Mouse (Mus musculus): ENCODE results near the gene Adcy2.

Gene Adcy2

DNA sequence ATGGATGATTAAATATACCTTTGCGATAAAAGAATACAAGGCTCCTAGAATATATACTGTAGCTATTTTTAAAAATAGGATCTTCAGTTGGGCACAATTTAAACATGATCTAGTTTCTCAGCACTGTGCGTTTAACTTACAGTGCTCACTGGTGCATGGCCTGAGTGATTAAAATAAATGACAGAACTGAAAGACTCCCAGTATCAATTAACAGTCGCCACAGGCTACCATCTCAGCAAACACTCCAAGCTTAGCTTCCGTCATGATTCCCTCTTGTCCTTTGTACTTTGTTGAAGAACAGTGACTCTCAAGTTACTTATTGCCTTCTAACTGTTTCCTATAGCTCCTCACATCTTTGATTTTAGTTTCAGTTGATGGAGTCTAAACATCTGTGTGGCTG is 170.9 kb downstream of the Adcy2 start:
- no peak for DNase-seq (ENCODE audit: low read depth, low spot score)

DNA sequence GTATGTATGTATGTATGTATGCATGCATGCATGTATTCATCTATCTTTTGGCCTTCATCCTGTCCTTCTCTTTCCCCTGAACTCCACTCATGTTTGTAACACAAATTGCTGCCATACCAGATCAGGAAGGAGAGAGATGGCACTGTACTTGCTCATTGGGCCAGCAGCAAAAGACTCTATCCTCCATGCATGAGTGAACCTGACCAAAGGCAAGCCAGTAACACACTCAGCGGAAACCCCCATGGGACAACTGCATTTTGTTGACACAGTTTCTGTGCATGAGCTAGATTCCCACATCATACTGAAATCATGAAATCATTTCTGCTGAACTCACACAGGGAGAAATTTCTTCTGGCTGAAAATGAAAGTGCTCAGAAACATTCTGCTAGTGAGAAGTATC is 172.9 kb downstream of the Adcy2 start:
- no peak for DNase-seq (ENCODE audit: low read depth, low spot score)

GRCm38 (mm10) chr13:68820858-68821579 is 178.3 kb downstream of the Adcy2 start:
- no peak for DNase-seq (ENCODE audit: low read depth, low spot score)

DNA sequence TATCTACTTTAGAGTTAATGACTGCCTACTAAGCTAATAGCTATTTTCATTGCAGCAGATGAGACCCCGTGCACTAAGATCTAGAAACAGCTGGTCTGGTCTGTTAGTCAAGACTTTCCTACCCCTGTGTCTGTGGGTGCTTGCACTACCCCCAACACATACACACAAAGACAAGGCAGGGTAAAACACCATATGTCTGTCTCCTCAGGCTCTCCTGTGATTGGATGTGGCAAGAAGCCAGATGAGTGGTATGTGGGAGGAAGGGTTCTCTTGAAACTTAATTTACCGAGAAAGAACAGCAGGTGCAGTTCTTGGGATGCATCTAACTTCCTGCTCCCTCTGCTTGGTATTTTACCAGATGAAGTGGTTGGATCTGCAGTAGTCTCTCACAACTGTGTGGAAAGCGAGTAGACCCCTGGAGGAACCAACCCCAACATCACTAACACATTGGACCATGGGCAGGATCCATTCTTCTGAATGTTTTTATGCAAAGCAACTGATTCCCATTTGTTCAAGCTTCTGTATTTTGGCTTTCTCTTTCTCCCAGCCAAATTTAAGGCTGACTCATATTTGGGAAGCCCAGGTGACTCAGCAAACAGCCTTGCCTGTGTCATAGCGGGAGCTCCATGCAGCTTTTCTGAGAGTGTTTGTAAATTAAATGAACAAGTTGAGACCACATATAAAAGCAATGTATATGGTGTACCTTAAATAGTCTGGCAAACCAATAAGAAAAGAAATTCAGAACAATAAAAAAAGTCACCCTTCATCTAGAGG is 183.4 kb downstream of the Adcy2 start:
- DNase-seq (ENCODE audit: low read depth, low spot score) = no peak

DNA sequence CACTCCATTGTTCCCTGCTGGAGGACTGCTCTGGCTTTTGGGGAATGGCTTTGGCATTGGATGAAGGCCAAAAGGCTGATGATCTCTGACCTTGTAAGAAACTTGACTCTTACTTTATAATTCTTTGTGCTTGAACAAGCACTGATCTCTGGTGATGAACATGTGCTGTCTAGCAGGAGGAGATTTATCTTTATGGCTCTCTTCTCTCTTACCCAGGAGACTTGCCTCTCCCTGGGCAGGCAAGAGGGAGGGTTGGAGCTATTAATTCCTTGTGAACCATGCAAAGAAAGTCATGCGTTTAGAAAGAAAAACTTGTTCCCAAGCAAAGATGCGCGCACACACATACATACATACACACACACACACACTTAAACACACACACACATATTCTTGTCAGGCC is 188.2 kb downstream of the Adcy2 start:
- no peak for DNase-seq (ENCODE audit: low read depth, low spot score)

DNA sequence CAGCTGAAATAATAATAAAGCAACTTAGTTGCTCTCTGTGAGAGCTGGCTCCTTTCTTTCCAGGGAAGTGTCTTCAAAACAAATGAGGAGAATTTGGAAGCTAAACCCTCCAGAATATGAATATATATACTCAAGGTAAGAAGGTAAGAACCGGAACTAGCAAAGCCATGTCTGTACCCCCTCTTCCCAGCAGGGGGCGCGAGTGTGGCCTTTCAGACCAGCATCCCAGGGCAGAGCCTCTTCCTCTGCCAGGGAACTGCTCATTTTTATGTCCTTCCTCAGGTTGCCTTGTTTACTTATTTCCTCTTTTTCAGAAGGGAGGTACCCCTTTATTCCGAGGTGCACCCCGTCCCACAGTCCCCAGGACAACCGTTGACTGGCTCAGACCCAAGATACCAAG is 199.6 kb downstream of the Adcy2 start:
- DNase-seq (ENCODE audit: low read depth, low spot score) = no peak

DNA sequence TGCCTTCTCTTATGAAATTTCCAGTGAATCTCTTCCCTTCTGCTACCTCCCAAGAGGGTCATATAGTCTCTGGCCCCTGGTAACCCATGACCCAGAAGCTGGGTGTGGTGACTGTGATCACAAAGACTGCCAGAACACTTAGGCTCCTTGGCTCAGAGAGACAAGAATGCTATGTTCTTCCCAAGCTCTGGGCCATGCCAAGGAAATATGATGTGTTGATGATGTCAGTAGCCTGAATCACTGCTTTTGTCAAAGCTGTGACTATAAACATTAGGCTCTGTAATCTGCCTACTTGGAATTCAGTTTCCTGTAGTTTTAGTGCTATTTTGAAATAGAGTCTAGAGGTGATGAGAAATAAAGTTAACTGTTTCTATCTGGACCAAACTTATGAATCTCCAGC is 206.1 kb downstream of the Adcy2 start:
- DNase-seq (ENCODE audit: low read depth, low spot score) = no peak

- DNase-seq (ENCODE audit: low read depth, low spot score) = no peak
Observed at GRCm38 (mm10) chr13:68787286-68788061, 211.9 kb downstream of the Adcy2 start.

DNA sequence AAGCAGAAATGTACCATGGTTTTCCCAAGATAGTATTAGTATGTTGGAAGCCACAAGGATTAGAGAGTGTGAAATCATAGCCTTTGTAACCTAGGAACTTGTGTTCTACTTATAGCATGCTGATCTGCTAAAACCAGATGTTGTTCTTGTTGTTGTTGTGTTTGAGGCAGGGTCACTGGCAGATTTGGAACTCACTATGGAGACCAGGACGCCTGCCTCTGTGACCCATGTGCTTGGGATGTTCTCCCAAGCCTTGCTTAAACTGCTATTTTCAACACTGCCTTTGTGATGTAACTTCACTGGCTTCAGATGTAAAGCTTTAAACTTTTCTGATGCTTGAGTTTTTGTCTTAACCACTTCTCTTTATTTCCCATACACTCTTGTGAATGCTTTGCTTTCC is 216.2 kb downstream of the Adcy2 start:
- no peak for DNase-seq (ENCODE audit: low read depth, low spot score)

GRCm38 (mm10) chr13:68778011-68778672 is 221.2 kb downstream of the Adcy2 start:
- DNase-seq (ENCODE audit: low read depth, low spot score) = no peak

- no peak for DNase-seq (ENCODE audit: low read depth, low spot score)
Observed at GRCm38 (mm10) chr13:68773599-68774211, 225.6 kb downstream of the Adcy2 start.

- no peak for DNase-seq (ENCODE audit: low read depth, low spot score)
Observed at GRCm38 (mm10) chr13:68768588-68768987, 230.8 kb downstream of the Adcy2 start.

GRCm38 (mm10) chr13:68765896-68766578 is 233.3 kb downstream of the Adcy2 start:
- DNase-seq (ENCODE audit: low read depth, low spot score) = no peak

DNA sequence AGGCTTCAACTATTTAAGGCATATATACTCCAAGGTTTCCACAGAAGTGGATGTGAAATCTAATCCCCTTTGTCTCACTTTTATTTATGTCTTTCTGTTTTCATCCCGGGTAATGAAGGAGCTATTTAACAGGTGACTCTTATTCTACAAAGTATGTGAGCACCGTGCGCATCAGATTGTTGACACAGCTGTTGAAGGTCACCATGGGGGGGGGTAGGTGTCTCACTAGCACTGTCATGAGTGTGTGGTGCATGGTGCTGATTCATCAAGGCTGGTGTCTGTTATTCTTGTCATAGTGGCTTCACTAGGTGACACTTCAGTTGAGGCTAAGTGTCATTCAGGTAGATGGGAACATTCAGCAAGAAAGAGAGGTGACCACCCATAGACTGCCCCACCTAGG is 234.7 kb downstream of the Adcy2 start:
- DNase-seq (ENCODE audit: low read depth, low spot score) = no peak

DNA sequence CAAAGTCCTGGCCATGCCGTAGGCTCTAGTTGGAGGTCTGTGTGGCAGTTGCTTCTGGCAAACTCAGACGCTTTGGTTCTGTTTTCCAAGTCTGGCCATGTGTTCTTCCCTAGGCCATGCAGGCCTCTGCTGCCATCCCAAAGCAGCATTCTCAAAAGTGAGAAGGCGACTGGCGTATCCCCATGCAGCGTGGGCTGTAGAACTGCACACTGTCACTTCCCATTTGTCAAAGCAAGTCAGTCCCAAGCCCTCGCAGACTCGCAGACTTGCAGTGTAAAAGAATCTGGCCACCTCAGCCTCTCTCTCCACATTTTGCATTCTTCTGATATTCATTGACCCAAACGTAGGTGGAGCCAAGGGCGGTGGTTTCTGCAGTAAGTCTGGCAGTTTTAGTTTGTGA is 249.5 kb downstream of the Adcy2 start:
- DNase-seq (ENCODE audit: low read depth, low spot score) = no peak

GRCm38 (mm10) chr13:68749370-68749769 is 250.0 kb downstream of the Adcy2 start:
- DNase-seq (ENCODE audit: low read depth, low spot score) = no peak

GRCm38 (mm10) chr13:68745426-68745825 is 253.9 kb downstream of the Adcy2 start:
- no peak for DNase-seq (ENCODE audit: low read depth, low spot score)

- no peak for DNase-seq (ENCODE audit: low read depth, low spot score)
Observed at GRCm38 (mm10) chr13:68712661-68713060, 286.7 kb downstream of the Adcy2 start.

- no peak for DNase-seq (ENCODE audit: low read depth, low spot score)
Observed at GRCm38 (mm10) chr13:68707296-68707747, 292.0 kb downstream of the Adcy2 start.

GRCm38 (mm10) chr13:68684919-68685318 is 314.4 kb downstream of the Adcy2 start:
- DNase-seq (ENCODE audit: low read depth, low spot score) = no peak

GRCm38 (mm10) chr13:68680429-68680828 is 318.9 kb downstream of the Adcy2 start:
- no peak for DNase-seq (ENCODE audit: low read depth, low spot score)
